Mouse (Mus musculus) ES-Bruce4 (cell line): Measurements from ENCODE around the gene Bag3.

Source experiments
- CTCF ChIP-seq: IDR thresholded peaks from one replicate; pipeline ENCODE4 v1.8.1; 2011; ENCODE audit warnings: low read depth, low read length
- EP300 ChIP-seq: IDR thresholded peaks from 2 replicates; pipeline ENCODE4 v1.6.1; 2011; ENCODE audit warnings: low read depth, low read length; ENCODE audit not compliant: insufficient read depth

DNA sequence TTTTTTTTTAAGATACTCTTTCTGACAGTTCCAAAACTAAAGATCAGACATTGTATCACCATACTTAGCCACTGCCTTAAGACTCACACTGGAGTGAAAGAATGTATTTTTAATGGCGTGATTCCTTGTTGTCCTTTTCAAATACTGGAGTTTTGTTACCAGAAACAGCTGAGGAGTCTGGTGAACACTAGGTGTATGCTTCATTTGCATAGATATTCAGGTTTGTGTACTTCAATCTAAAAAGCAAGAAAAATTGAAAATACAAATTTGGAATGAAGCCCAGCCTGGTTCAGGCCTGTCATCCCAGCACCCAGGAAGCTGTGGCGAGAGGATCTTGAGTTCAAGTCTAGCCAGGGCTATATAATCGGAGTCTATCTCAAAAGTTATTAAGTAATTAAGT, 1.2 kb downstream of the Bag3 start:
- TF ChIP-seq EP300, result no peak
- no peak for TF ChIP-seq CTCF
